Mouse (Mus musculus) forebrain, embryonic 13.5 days (tissue): ENCODE results near the gene Sf3b3. TPM values are rescaled to one million over a fixed set of nuclear protein-coding genes. Genes with fewer than 3 reads are reported as not detected.

Experiments
- ATAC-seq: fragments of 200-750 bp; cut with Nextera tagmentation; 2 replicates; pipeline ENCODE4 v1.8.0; 2017
- H3K27ac ChIP-seq: fragments of 300-500 bp; sonication (generic); 2 replicates; pipeline ENCODE4 v1.5.1; 2015; ENCODE audit warnings: inconsistent platforms, mild to moderate bottlenecking, moderate library complexity
- H3K27me3 ChIP-seq: fragments of 300-500 bp; sonication (generic); 2 replicates; pipeline ENCODE4 v1.6.1; 2015; ENCODE audit warnings: mild to moderate bottlenecking, inconsistent platforms
- H3K36me3 ChIP-seq: fragments of 300-500 bp; sonication (generic); 2 replicates; pipeline ENCODE4 v1.6.1; 2015; ENCODE audit warnings: mild to moderate bottlenecking, inconsistent platforms; ENCODE audit not compliant: poor library complexity, severe bottlenecking
- H3K4me1 ChIP-seq: fragments of 300-500 bp; sonication (generic); 2 replicates; pipeline ENCODE4 v1.6.1; 2015; ENCODE audit warnings: inconsistent platforms
- H3K4me2 ChIP-seq: fragments of 300-500 bp; sonication (generic); 2 replicates; pipeline ENCODE4 v1.6.1; 2015; ENCODE audit warnings: inconsistent platforms, mild to moderate bottlenecking, moderate library complexity
- H3K4me3 ChIP-seq: fragments of 300-500 bp; sonication (generic); 2 replicates; pipeline ENCODE4 v1.5.1; 2015; ENCODE audit warnings: mild to moderate bottlenecking, inconsistent platforms
- H3K9ac ChIP-seq: fragments of 300-500 bp; sonication (generic); 2 replicates; pipeline ENCODE4 v1.6.1; 2015; ENCODE audit warnings: mild to moderate bottlenecking, inconsistent platforms
- H3K9me3 ChIP-seq: fragments of 300-500 bp; sonication (generic); replicated peaks from 2 replicates; pipeline ENCODE4 v1.6.1; 2016; ENCODE audit warnings: inconsistent platforms
- WGBS: fragments of 180-500 bp; shearing (Covaris S2); methylation state at CpG from one replicate; pipeline ENCODE4 v1.1.7; 2015; 5-methylcytosine and 5-hydroxymethylcytosine counted together
- polyA plus RNA-seq: library from polyadenylated mRNA; unstranded; fragments of >200 nt; fragmentation: Nextera tagmentation; extraction: Ambion mirVana; gene quantifications from 2 replicates; pipeline ENCODE4 v1.2.1, GENCODE M21; 2015

The Sf3b3 gene
- polyA plus RNA-seq, 1 experiment from 2014 or later = 136 TPM

DNA sequence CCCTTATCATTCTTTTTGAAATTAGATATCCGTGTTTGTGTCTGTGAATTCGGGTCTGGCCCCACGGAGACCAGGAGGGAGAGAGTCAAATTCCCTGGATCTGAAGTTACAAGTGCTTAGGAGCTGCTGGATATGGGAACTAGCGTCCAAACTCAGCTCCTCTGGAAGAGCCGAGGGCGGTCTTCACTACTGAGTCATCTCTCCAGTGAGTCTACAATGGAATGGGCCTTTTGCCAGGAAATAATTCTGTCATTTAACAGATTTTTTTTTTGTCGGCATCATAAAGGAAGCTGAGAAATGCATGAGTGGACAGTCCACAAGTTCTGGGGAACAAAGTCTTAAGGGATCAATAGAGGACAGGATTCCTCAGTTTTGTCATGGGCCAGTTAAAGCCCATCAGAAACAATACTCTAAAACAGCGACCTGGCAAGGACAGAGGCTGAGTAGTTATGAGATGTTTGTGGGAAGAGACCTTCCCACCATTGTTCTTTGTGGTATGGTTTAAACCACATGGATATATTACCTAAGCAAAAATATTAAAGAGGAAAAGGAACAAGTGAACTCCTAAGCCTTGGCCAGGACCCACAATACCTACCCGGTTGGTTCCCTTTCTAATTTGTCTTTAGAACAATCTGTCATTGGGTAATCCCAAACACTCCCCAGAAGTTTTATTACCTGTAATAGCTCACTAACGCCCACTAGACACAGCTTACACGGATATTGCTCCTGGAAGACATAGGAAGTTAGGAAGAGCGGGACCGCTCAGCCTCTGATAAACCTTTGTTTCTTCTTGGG lies 66.5 kb downstream of the Sf3b3 start:
- WGBS = 87% methylated on average over 13 of the region's 13 CpGs
- H3K4me2 ChIP-seq = no peak overlapping the region
- H3K9me3 ChIP-seq = no peaks in the 10 kb centered on the region
- H3K4me3 ChIP-seq = no peak overlapping the region
- no peak overlapping the region for H3K27ac ChIP-seq
- ATAC-seq = no peak
- no peaks in the 10 kb centered on the region for H3K27me3 ChIP-seq
- H3K4me1 ChIP-seq = no peaks in the 10 kb centered on the region
- no peak overlapping the region for H3K9ac ChIP-seq
- H3K36me3 ChIP-seq = no peaks in the 10 kb centered on the region

DNA sequence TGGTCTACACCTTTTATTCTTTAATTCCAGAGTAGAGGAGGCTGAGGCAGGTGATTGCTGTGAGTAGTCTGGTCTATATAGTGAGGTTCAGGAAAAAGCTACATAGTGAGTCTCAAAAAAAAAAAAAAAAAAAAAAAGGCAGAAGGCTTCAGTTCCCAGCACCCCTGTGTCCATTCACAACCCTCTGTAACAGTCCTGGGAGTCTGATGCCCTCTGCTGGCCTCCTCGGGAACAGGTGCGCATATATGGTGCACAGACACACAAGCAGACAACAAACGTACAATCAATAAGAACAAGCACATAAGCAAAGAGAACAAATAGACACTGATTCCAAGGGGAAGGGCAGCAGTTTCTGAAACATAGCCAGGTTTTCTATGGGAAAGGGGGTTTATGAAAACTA lies 70.3 kb downstream of the Sf3b3 start:
- H3K9me3 ChIP-seq = no peaks in the 10 kb centered on the region
- H3K4me3 ChIP-seq = no peak overlapping the region
- H3K36me3 ChIP-seq = no peaks in the 10 kb centered on the region
- H3K4me1 ChIP-seq = no peaks in the 10 kb centered on the region
- no peak for ATAC-seq
- no peak overlapping the region for H3K9ac ChIP-seq
- WGBS = 93% methylated on average over 3 of the region's 3 CpGs
- no peaks in the 10 kb centered on the region for H3K27me3 ChIP-seq
- H3K27ac ChIP-seq = no peak overlapping the region
- no peak overlapping the region for H3K4me2 ChIP-seq

GRCm38 (mm10) chr8:110775721-110776120 lies 70.9 kb downstream of the Sf3b3 start:
- WGBS = 89% methylated on average over 3 of the region's 3 CpGs
- no peaks in the 10 kb centered on the region for H3K27me3 ChIP-seq
- H3K36me3 ChIP-seq = no peaks in the 10 kb centered on the region
- H3K4me3 ChIP-seq = no peak overlapping the region
- no peaks in the 10 kb centered on the region for H3K9me3 ChIP-seq
- no peak overlapping the region for H3K9ac ChIP-seq
- no peak overlapping the region for H3K4me2 ChIP-seq
- H3K4me1 ChIP-seq = no peaks in the 10 kb centered on the region
- ATAC-seq = no peak
- H3K27ac ChIP-seq = no peak overlapping the region

DNA sequence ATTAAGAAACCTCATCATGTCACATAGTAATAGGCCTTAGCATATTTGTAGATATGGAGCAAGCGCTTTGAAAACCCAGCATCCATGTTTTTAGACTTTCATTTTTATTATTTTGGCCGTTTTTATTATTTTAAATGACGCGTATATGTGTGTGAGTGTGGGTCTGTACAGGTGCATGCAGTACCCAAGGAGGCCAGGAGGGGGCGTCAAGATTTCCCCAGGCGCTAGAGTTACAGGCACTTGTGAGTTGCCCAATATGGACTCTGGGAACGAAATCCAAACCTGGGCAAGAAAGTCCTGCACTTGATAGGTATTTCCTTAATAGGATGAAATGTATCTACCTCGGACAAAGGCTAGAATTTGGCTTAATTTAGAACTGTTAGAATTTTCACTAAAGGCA lies 71.3 kb downstream of the Sf3b3 start:
- 77% methylated on average over 8 of the region's 8 CpGs for whole genome bisulfite sequencing

GRCm38 (mm10) chr8:110774725-110775124 lies 71.9 kb downstream of the Sf3b3 start:
- 81% methylated on average over 6 of the region's 6 CpGs for WGBS
- Histone ChIP-seq H3K4me1 (no peaks in the 10 kb centered on the region), H3K4me2 (no peak overlapping the region), H3K27ac (no peak overlapping the region), H3K27me3 (no peaks in the 10 kb centered on the region), H3K9me3 (no peaks in the 10 kb centered on the region), H3K4me3 (no peak overlapping the region), H3K9ac (no peak overlapping the region), H3K36me3 (no peaks in the 10 kb centered on the region)
- no peak for ATAC-seq

More for the DNA sequence above, 71.3 kb downstream of the Sf3b3 start:
- Histone ChIP-seq H3K4me2 (no peak overlapping the region), H3K9me3 (no peaks in the 10 kb centered on the region), H3K4me1 (no peaks in the 10 kb centered on the region), H3K36me3 (no peaks in the 10 kb centered on the region), H3K27ac (no peak overlapping the region), H3K9ac (no peak overlapping the region), H3K4me3 (no peak overlapping the region), H3K27me3 (no peaks in the 10 kb centered on the region)
- no peak for ATAC-seq

DNA sequence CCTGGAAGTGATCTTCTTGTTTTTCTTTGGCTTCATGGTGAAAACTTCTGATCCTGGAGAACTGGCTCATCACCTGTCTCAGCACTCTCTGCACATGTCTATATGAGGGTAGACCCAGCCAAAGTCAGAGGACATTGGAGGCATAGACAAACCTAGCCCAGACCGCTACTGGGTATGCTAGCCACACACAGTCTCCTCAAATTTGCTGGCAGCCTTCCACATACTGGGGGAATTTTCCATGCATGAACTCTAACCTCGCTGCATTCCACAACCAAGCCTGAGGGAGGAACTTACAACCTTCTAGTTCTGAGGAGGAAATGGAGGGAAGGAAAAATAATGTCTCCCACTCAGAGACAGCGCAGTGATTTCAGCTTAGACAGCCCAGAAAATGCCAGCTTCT lies 72.5 kb downstream of the Sf3b3 start:
- no peaks in the 10 kb centered on the region for H3K4me1 ChIP-seq
- 86% methylated on average over 3 of the region's 3 CpGs for WGBS
- H3K27me3 ChIP-seq = no peaks in the 10 kb centered on the region
- no peak for ATAC-seq
- no peaks in the 10 kb centered on the region for H3K9me3 ChIP-seq
- H3K4me2 ChIP-seq = no peak overlapping the region
- H3K27ac ChIP-seq = no peak overlapping the region
- no peak overlapping the region for H3K4me3 ChIP-seq
- no peaks in the 10 kb centered on the region for H3K36me3 ChIP-seq
- no peak overlapping the region for H3K9ac ChIP-seq

GRCm38 (mm10) chr8:110772452-110772851 lies 74.1 kb downstream of the Sf3b3 start:
- Histone ChIP-seq H3K9me3 (no peaks in the 10 kb centered on the region), H3K27ac (no peak overlapping the region), H3K4me2 (no peak overlapping the region), H3K36me3 (no peaks in the 10 kb centered on the region), H3K27me3 (no peaks in the 10 kb centered on the region), H3K4me3 (no peak overlapping the region), H3K4me1 (no peaks in the 10 kb centered on the region), H3K9ac (no peak overlapping the region)
- no peak for ATAC-seq
- 83% methylated on average over 7 of the region's 7 CpGs for WGBS

DNA sequence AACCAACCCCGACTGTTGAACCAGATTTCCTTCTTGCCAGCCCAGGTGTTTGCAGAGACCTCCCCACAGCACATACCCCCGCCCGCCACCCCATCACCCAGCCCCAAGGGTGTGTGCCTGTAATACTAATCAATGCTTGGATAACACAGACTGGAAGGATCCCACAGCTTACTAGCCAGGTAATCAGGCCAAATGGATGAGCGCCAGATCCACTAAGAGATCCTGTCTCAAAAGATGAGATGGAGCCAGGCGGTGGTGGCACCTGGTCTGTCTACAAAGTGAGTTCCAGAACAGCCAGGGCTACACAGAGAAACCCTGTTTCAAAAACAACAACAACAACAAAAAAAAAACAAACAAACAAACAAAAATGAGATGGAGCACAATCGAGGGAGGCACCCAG lies 79.3 kb downstream of the Sf3b3 start:
- Histone ChIP-seq H3K27ac (no peak overlapping the region), H3K9ac (no peak overlapping the region), H3K9me3 (no peaks in the 10 kb centered on the region), H3K4me1 (no peaks in the 10 kb centered on the region), H3K27me3 (no peaks in the 10 kb centered on the region), H3K4me3 (no peak overlapping the region), H3K36me3 (no peaks in the 10 kb centered on the region), H3K4me2 (no peak overlapping the region)
- no peak for ATAC-seq
- WGBS = 86% methylated on average over 6 of the region's 6 CpGs

DNA sequence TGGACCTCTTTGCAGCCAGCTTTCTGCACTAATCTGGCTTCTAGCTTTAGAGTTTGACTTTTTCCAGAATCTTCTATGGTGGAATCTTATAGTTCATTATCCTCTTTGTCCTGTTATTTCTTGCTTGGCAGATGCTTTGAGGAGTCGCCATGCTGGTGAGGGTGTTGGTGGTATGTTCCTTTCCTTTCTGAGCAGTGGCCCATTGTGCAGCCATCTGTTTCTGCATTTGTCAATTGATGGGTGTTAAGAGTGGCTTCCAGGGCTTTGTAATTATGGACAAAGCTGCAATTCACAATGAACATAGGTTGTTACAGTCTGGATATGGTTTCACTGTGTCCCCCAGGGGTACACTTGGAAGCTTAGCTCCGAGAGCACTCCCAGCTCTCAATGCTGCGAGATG lies 81.9 kb downstream of the Sf3b3 start:
- H3K4me2 ChIP-seq = no peak overlapping the region
- H3K36me3 ChIP-seq = no peaks in the 10 kb centered on the region
- no peak for ATAC-seq
- no peaks in the 10 kb centered on the region for H3K9me3 ChIP-seq
- H3K27me3 ChIP-seq = no peaks in the 10 kb centered on the region
- no peak overlapping the region for H3K27ac ChIP-seq
- H3K9ac ChIP-seq = no peak overlapping the region
- H3K4me1 ChIP-seq = no peaks in the 10 kb centered on the region
- 58% methylated on average over 3 of the region's 3 CpGs for WGBS
- H3K4me3 ChIP-seq = no peak overlapping the region

- Histone ChIP-seq H3K27ac (no peak overlapping the region), H3K36me3 (no peaks in the 10 kb centered on the region), H3K9ac (no peak overlapping the region), H3K9me3 (no peaks in the 10 kb centered on the region), H3K4me2 (no peak overlapping the region), H3K27me3 (no peaks in the 10 kb centered on the region), H3K4me1 (no peaks in the 10 kb centered on the region), H3K4me3 (no peak overlapping the region)
- no peak for ATAC-seq
- 70% methylated on average over 6 of the region's 6 CpGs for WGBS
Measured at GRCm38 (mm10) chr8:110761988-110762387, 84.6 kb downstream of the Sf3b3 start.

DNA sequence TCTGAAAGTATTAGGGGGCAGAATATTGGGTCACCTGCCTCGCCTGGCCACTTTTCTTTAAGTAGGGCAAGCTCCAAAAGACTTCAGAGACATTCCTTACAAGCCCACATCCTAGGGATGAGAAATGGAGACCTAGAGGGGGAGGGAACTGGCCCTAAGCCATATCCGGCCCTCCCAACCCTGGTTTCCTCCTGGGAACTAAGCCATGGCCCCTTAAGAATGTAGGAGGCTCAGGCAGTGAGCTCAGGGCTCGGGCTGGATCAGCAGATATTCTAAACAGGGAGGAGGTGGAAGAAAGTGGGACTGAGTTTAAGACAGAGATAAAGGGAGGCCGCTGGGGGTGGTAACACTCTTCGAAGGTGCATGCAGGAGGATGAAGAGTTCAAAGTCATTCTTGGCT lies 85.4 kb downstream of the Sf3b3 start:
- Histone ChIP-seq H3K4me3 (no peak overlapping the region), H3K4me2 (no peak overlapping the region), H3K4me1 (no peaks in the 10 kb centered on the region), H3K36me3 (no peaks in the 10 kb centered on the region), H3K9me3 (no peaks in the 10 kb centered on the region), H3K9ac (no peak overlapping the region), H3K27me3 (no peaks in the 10 kb centered on the region), H3K27ac (no peak overlapping the region)
- ATAC-seq = no peak
- 60% methylated on average over 5 of the region's 5 CpGs for WGBS

DNA sequence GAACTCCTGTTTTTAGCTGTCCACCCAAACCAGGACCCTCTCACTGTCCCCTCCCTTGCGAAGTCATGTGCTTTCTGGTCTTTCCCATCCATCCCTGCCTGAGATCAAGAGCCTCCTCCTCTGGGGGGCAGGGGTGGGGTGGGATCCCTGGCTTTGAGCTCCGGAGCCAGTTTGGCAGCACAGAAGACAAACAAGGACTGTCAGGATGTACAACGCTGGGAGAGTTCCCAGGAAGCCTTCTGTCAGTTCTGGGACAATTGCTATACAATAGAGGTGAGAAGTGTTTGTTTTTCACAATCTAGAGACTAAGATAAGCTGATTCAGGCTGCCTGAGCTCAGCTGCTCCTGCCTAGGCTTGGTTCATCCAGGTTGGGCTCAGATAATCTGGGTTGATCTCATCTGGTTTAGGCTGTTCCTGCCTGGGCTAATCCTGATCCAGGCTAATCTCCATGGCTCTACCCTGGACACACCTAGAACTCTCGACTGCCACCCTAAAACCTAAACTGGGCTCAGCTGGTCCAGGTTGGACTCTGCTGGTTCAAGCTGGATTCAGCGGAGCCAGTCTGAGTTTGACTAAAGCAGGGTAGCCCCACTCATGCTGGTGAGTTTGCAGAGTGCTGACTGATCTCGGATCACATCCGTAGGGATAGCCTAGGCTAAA lies 86.2 kb downstream of the Sf3b3 start:
- Histone ChIP-seq H3K27me3 (no peaks in the 10 kb centered on the region), H3K4me1 (no peaks in the 10 kb centered on the region), H3K9ac (no peak overlapping the region), H3K36me3 (no peaks in the 10 kb centered on the region), H3K4me2 (no peak overlapping the region), H3K9me3 (no peaks in the 10 kb centered on the region), H3K4me3 (no peak overlapping the region), H3K27ac (no peak overlapping the region)
- 81% methylated on average over 7 of the region's 7 CpGs for WGBS
- no peak for ATAC-seq
